Mouse (Mus musculus) adrenal gland, postnatal 4 days (tissue): ENCODE results near the gene BC067074. TPM values are rescaled to one million over a fixed set of nuclear protein-coding genes. Genes with fewer than 3 reads are reported as not detected.

ENCODE experiments used
- DNase-seq, 2 experiments: peaks; one replicate each; pipeline ENCODE4 v3.0.0; 2021 to 2022; ENCODE audit warnings: low spot score in 2 of 2, mixed read lengths in 2 of 2
- total RNA-seq, 2 experiments: library from RNA; stranded (reverse); gene quantifications; 2 replicates each; pipeline ENCODE4 v1.2.3; 2021

BC067074 gene
- total RNA-seq, 2 experiments from 2014 or later, result 3.9 to 5.7 TPM

DNA sequence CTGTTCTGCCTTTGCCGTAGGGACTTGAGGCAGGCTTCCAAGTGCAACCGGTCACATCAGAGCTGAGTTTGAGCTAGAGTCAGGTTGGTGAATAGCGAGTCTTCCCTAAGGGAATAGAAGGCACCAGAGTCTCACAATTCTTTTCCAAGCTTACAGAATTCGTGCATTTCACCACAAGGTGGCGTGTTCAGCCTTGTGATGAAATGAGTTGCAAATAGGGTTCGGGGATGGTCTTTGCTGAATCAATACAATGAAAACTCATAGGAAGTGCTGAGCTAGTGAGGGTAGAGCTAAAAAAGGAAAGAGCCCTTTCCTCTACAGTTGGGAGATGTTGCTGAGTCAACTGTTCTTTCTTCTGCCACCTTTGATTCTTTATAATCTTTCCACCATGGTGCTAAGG lies 29.0 kb downstream of the BC067074 start:
- no peak for DNase-seq

DNA sequence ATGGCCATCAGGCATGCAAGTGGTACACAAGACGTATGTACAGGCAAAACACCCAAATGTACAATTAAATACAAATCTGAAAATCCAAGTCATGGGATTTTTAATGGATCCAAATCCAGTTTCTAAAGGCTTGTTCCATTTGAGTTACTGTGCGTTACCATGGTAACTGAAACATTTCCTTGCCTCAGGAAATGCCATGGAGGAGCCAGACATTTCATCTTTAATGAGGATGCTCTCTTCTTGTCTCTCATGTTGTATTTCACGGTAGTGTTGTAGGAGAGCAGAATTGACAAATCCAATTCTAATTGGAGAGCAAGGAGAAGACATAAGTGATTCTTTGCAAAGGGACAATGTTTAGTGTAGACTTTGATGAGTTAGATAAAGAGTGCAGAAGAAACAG lies 31.3 kb downstream of the BC067074 start:
- DNase-seq, result no peak

DNA sequence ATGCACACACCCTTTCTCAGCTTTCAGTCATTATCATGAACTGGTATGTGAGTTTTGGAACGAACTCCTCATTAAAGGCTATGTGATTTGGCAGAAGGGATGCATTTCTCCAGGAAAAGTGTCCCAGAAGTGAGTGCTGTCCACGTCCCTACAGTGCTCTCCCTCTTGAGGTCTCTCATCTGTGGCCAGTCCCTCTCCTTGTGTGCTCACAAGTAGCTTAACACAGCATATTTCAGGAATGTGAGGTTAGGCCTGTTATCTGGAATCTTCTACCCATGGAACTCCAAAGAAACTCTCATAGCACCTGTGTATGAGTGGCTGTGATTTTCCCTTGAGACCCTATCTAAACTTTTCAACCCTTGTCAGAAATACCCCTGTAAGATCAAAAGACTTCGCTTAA lies 32.7 kb downstream of the BC067074 start:
- no peak for DNase-seq

DNA sequence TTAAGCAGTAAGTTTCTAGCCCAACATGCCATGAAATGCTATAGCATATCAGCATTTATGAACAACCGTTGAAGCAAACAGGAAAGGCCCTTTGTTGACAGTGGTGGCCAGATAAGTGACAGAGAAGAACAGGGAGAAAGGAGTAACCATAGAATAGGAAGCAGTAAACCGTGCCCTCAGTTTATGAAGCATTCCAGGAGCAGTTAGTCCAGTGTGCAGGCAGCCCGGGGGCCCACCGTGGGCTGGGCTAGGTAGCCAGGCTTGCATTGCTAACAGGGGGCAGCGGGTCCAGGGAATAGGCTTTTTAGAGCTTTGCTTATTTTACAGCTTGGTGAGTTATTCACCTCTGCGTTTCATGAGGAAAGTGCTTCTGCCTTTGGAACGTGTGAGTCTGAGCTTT lies 39.3 kb downstream of the BC067074 start:
- no peak for DNase-seq

DNA sequence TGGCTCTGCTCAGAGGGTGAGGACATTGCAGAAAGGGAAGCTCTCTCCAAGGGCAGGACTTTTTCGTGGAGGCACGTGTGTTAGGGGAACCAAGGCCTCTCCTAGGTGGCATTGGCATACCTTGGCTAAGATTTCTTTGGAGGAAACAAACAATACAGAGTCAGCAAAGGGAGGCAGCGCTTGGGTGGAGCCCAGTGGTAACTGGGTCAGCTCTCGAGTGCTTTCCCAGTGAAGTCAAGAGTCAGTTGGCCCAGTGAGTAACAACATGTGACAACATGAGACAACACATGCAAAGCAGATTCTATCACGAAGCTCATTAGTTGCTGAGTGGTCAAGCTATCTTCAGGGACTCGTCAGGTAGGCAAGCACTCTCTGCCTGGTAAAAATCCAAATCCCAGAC lies 40.4 kb downstream of the BC067074 start:
- no peak for DNase-seq

DNA sequence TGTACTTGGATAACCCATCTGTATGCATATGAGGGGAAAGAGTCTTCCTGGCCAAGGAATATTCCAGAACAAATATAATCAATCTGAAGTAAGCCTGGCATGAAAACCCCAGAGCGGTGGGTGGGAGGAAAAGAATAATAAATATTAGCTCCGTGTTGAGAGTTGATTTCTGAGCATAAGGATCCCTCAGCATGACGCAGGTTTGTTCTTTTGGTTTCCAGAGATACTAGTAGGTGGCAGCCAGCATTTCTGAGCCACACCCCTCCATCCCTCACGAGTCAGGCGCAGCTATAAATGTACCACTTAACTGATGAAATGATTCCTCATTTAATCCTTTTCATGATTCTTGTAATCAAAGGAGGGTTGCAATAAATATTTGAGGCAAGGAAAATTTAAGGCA lies 41.0 kb downstream of the BC067074 start:
- DNase-seq, result no peak

DNA sequence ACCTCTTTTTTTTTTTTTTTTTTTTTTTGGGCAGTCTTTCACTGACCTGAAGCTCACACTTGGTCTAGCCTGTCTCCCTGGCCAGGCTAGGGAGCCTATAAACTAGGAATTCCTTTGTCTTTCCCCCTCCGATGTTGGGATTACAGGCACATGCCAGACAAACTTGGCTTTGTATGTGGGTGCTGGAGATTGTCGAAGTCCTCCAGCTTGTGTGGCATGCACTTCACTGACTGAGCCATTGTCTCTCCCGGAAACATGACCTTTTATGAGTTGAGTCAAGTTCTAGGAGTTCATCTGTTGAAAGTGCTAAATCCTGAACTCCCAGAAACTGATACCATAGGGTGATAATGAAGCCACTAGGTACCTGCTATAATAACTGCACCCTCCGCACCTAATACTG lies 41.8 kb downstream of the BC067074 start:
- DNase-seq, result no peak

DNA sequence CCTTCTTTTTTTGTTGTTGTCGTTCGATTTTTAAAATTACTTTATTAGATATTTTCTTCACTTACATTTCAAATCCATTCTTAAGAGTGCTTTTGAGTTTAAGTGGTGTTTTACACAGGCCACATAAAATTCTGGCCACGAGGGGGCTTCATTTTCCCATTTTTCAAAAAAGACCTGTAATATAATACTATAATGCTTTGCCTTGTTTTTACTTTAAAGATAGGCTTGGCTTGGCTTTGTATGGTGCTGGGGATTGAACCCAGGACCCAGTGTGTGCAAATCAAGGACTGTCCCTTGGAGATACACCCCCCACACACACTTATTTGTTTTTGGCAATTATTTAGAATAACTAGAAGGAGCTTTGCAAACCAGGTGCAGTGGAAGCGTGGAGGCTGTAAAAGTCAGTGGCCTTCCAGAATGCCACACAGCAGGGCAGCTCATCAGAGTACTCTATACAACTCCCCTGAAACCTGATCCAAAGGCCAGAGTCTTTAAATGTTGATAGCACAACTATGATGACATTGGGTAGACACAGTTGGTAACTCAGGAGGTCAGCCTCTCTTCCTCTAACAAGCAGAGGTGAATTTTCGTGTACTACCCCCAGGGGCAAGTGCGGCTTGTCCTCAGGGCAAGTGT lies 44.4 kb downstream of the BC067074 start:
- peak in 1 of 2 experiments; percentile 18 for DNase-seq

DNA sequence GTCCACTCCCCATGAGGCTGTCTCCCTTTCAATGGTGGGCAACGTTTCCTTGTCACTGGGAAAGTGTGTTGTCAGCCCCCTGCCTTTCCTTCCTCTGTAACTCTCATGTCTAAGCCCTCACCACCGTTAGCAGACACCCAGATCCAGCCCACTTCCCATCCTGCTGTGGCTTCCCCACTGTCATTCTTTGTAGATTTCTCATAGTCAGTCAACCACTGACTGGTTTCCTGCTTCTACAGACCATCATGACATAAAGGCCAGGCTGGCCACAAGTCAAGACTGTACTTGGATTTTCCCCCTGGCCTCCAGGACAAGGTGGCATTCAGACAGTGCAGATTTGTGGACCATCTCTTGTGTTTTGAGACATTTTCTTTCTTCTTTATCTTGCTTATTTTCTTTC lies 47.7 kb downstream of the BC067074 start:
- DNase-seq, result no peak

DNA sequence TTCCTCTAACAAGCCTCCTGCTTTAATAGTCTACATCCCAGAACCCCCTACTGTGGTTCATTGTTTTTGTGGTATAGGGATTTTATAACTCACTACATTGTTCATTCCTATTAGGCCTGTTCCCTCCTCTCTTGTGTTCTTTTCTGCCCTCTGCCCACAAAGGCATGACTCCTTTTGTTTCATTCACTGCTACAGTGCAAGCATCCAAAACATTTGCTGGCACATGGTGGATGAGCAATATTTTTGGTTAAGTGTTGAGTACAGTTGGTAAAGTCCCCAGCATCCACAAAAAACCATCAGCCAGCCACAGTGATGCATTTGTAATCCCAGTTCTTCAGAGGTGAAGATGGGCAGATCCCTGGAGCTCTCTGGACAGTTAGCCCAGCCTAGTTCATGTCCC lies 48.2 kb downstream of the BC067074 start:
- DNase-seq, result no peak

DNA sequence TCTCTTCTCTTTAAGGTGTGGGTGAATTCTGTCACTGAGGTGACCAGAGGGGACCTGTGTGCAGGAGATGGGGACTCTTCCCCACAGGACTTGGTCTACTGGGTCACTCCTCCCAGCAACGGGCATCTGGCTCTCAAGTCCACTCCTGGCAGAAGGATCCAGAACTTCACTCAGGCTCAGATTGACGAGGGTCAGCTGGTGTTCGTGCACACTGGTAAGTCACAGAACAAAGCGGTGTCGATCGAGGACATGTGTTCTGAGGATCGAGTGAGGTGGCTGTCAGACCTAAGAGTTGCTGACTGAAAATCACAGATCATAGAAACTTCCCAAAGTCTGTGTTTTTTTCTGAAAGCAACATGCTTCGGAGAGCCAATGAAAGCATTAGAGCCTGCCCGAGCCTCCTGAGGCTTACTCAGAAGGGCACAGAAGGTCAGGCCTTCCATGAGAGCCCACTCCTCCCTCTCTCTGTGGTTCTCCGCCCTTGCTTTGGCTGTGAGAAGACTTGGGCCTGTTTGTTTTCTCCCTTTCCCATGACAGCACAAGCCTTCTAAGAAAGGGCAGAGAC lies 49.5 kb downstream of the BC067074 start:
- no peak for DNase-seq

DNA sequence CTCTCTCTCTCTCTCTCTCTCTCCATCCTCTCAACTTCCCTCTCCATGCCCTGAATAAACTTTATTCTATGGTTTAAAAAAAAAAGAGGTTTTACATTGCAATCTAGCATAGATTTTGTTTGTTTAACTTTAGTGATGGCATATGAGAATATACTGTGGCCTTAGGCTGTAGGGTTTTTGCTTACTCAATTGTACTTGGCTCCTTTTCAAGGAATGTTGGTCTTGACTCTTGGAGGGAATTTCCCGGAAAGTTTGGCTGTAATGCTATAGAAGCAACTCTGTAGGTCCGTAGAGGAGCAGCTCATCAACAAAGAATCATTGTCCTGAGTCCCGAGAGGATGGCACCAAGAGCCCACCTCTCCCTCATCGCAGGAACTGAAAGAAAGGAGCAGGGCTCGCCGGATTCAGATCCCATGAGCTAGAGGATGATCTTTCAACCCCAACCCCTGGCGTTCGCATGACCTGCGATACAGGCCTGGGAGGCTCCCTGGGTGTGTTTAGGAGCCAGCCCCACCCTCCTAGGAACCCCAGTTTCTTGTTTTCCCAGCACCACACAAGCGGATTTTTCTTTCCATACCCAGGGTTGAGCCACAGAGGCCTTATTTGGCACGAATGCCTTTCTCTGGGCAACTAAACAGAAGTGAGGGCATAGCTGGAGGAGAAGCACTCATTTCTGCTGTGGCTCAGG lies 57.9 kb downstream of the BC067074 start:
- DNase-seq, result no peak

DNA sequence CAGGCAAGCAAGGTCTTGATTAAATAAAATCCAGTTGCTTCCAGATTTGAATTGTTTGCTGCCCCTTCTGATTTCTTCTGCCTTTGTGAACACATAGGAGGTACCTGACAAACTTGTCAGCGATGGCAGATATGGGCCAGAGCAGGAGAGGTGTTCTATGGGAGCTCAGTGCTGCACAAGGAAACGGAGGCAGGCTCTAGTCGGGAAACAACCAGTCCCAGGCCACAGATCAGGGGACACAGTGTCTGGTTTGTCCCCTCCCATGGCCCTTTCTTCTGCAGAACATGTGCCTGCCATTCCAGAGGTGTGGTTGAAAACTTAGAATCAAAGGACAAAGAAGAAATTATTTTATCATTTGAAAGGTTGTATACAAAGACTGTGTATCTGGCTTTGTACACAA lies 60.6 kb downstream of the BC067074 start:
- DNase-seq, result no peak

DNA sequence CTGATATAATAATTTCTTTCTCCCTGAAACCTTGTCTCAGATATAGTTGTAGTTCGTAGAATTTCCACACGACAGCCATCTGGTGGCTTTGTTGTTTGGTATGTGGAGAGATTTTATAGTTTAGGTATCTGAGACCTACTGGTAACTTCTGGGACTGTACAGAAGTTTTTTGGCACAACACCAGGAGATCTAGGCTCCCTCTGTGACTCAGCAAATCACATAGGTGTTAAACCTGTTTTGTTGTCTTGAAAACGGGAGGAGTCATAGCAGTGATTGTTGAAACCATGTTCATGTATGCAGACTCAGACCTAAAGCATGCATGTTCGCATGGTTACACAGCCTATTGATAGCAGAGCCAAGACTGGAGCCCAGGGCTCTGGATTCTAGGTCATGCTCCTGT lies 61.0 kb downstream of the BC067074 start:
- DNase-seq, result no peak

DNA sequence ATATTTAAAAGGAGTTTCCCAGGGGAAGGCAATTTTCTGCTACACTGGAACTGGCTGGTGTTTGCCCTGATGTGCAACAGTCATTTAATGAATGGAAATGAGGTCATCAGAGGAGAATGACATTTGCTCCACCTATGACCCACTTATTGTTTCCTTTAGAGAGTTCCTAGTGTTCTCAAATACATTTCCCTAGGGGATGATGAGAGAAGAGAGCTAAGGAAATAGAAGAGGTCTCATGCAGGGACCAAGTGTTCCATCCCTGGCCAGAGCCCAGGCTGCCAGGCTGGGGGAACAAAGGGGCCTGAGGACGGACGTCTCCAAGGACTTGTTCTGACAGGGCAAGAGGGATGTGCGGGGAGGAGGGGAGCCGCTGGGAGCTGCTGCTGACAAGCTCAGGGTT lies 62.1 kb downstream of the BC067074 start:
- no peak for DNase-seq

DNA sequence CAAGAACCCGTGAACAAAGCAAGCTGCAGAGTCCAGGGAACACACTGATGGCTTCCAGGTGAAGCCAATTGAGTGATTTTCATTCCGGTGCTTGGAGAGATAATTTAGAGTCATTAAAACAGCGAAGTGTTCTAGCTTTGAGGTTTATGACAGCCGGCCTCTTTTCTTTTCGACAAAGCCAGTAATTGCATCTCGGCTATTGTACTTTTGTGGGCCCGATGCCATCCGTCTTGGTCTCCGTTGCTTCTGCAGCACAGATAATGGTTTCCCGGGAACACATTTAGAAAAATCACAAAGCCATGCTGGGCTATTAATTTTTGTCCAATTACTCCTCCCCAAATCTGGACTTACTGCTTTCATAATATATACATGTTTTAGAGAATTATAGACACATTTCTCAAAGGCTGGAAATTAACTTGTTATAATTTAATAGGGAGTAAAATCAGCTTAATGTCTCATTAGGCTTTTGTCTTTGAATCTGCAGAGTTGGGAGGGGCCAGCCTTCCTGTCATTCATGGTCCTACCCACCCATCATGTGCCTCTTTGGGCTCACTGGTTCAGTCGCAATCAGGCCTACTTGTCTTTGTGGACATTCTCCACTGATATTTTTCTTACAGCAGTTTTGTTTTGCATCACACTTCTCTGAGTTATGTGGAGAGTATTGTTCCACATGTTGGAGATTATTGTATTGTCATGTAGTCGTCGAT lies 64.6 kb downstream of the BC067074 start:
- DNase-seq, result no peak

DNA sequence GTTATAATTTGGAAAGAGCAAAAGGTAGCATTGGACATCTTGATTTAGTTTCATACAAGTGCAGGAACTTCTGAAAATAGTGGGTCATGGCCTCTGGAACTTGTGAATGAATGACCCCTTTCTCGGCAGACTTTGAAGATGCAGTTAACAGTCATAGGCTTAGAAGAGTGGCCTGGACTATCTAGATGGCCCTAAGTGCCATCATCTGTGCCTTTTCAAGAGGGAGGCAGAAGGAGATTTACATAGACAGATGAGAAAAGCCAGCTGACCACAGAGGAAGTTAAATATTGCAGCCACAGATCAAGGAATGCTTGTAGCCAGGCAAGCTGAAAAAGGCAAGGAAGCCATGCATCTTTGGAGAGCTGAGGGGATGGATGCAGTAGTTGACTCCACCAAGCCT lies 66.7 kb downstream of the BC067074 start:
- no peak for DNase-seq

DNA sequence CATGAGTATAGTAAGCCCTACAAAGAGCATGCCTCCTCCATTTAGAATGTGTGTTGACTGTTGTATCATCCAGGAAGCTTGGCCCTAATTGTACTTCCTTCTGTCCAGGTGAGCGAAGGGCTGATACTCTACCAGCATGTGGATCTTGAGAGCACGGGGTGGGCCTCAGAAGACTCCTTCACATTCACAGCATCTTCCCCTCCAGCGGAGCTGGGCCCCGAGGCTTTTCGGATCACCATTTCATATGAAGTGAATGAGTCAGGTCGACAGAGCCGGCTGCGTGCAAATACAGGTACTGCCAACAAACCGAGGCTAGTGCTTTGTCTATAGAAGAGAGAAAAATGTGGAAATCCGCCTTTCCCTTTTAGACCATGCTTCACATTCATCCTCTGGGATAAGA lies 73.0 kb downstream of the BC067074 start:
- DNase-seq, result no peak

DNA sequence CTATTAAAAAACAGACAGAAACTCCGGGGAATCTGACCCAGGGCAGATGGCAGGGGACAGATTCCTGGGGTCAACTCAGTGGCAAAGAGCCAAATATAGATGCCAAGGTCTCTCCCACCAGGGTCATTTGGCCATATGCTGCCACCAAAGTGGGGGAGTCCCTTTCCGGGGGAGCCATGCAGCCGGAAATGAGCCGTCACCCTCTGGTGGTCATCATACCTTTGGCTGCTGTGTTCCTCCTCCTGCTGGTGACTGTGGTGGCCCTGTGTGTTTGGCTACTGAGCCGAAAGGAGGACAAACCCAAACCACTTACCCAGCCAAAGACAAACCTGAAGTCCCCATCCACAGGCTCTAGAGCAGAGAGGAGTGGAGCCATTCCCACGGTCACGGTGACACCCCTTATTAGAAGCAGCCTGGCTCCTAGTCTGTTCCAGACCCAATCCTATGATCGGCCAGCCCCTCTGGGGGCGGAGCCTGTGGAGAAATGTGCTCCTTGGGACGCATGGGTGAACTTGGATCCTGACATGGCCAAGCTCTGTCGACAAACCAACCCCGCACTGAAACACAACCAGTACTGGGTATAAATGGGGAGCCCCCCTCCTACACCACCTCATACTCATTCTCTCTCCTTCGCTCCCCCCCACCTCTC lies 76.1 kb downstream of the BC067074 start:
- no peak for DNase-seq

DNA sequence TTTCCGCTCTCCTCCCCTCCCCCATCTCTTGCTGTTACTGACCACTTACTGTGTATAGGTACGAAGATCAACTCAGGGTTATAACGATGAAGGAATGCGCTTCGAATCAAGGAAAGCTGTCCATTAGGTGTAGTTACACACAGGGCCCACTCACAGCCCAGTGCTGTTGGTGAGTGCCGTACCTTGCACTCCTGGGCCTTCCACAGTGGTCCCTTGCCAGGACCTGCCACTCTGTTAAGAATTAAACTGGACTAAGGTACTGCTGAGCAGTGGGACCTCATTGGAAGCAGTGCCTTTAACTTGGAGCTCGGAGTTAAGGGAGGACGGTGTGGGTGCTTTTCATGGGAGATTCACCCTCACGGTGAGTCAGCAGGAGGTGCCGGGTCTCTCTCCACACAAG lies 76.7 kb downstream of the BC067074 start:
- no peak for DNase-seq

DNA sequence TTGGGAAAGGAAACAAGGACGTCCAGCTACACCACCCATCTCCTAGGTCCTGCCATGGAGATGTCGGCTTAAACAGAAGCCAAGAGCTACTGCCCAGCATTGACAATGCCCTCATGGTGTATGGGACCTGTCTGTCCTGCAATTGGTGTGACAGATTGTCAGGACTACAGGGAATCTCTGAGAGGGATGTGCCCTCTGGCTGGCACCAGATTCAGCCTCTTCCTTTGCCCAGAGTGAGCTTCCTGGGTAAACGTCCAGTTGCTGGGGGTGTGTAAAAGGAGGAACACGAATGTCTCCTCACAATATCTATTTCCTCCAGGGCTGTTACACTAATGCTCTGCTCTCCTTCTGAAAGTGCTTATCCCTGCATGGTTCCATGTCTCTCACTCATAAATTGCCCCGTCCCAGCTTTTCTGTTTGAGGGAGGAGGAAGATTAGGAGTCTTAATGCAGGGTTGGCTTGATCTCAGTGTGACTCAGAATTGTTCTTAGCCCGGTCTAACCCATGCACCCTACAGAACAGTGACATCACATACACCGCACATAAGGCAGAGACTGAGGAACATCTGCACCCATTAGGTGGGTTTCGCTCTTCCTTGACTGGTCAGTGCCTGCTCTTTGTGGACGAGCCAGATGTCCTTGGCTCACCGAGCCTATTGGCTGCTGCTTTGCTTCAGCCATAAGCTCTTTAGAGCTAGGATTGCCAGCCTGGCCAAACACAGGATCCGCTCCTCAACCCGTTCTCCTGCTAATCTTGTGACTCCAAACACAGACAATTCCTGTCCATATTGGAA lies 80.5 kb downstream of the BC067074 start:
- no peak for DNase-seq
